Mouse (Mus musculus) erythroid progenitor cell, adult 5-6 weeks (primary cell): ENCODE results near the gene Gadl1. TPM values are rescaled to one million over a fixed set of nuclear protein-coding genes. Genes with fewer than 3 reads are reported as not detected.

Experiments used
- ATAC-seq: replicated peaks from 2 replicates; pipeline ENCODE4 v1.8.0; 2016; ENCODE audit warnings: moderate number of reproducible peaks, mild to moderate bottlenecking, moderate TSS enrichment, inconsistent platforms; ENCODE audit not compliant: poor library complexity, low FRiP score, severe bottlenecking
- total RNA-seq, 2 experiments: library from RNA; stranded (forward) in 1 of 2; stranded (reverse) in 1 of 2; fragments of 150-400 nt in 1 of 2; fragments of 186-747, 209-891 nt in 1 of 2; gene quantifications; 2 replicates each; pipeline versions ENCODE4 v1.2.3 to v1.2.4; 2015 to 2017; ENCODE audit warnings: low replicate concordance in 2 of 2

The Gadl1 gene
- total RNA-seq (2015; ENCODE audit: low replicate concordance) = not detected in 2 replicates
- total RNA-seq (2017; ENCODE audit: low replicate concordance) = not detected in 2 replicates

DNA sequence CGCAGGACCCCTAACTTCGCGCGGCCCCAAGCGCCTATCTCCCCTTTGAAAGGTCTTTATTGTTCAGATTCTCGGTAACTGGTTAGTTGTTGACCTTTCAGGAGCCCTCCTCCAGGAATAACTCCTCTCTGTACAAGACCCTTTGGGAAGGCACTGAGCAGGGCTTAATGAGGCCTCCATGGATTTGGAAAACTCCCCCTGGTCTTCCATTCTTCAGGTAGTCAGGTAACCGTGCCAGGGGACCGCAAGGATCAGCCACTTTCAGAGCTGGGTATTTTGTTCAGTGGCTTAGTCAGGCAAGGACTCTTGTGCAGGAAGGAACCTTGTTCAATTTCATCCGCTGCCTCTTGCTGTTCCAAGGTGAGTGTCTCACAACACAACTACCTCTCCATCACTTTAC lies at the start of gene Gadl1:
Gadl1 (plus strand) TSS at position 301 of the 400 bp plus-strand sequence.
- no peak for ATAC-seq

DNA sequence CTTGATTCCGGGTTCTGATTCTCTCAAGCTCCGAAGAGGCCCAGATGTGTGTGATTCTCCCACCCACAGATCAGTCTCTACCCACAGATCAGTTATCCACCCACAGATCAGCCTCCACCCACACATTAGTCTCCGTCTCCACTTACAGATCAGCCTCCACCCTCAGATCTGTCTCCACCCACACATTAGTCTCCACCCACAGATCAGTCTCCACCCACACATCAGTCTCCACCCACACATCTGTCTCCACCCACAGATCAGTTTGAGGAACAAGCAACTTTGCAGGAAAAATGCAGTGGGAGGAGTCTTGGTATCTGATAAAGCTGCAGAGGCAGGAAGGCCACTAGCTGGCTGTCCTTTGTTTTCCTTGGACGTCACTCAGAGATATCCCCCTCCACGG lies 46.5 kb upstream of the Gadl1 start:
- ATAC-seq = 0 out of 2 replicates have a peak, but pooled peaks have one; percentile 25

DNA sequence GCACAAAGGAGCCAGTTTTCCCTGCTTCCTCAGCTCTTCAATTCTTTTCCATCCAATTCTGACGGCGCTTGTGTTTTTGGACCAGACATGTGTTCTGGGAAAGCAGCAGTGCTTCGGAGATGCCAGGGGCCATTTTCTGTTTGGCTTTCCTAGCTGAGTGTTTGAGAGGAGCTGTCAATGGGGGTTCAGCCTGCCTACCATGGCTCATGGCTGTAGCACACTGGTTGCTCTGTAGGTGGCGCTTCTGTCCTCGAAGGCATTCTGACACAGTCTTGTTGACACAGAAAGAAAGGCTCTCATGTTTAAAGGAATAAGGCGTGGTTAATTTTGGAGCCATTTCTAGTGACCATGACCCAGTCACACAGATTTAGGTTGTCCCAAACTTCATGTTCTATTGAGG lies 45.9 kb upstream of the Gadl1 start:
- no peak for ATAC-seq

DNA sequence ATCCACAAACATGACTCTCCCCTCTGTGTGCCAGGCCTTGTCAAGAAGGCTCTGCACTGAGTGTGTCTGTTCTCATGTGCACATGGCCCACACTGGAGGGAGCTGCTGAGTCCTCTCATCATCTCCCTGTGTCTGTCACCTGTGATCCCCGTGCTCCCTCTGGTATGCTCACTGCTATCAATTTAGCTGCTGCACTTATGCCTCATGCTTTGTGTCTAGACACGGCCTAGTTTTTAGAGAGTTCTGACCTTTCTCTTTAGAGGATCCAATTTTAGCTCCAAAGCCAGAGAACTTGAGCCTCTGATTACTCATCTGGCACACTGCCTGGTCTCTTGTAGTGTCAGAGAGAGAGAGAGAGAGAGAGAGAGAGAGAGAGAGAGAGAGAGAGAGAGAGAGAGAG lies 42.0 kb upstream of the Gadl1 start:
- no peak for ATAC-seq

DNA sequence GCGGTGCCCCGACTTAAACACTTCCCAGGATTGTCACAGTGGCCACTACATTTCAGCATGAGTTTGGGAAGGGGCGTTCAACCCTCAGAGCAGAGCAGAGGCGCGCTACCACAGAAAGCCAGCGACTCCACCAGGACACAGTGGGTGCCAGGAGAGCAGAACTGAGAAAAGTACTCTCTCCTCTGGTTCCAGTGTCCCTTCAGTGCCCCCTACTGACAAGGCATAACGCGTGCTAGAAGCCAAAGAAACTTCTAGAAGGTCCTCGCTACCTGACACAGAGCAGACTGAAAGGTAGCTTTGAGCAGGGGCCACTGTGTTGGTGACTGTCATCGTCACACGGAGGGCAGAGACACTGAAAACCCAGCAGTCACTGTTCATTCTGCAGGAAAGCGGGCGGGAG lies 39.1 kb upstream of the Gadl1 start:
- no peak for ATAC-seq

DNA sequence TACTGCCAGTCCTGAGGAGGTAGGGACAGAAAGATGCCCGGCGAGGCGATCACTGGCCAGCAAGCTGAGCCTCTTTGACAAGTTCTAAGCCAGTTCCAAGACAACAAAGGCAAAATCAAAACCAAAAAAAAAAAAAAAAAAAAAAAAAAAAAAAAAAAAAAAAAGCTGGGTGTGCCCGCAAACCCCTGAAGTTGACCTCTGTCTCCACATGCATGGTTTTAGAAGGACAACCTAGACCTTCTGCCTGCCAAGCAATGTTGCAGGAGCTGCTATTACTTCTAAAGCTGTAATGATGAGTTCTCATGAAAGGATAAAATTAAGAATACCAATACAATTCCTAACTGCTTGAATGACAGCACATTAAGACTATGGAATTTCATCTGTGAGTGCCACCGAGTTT lies 38.6 kb upstream of the Gadl1 start:
- no peak for ATAC-seq

DNA sequence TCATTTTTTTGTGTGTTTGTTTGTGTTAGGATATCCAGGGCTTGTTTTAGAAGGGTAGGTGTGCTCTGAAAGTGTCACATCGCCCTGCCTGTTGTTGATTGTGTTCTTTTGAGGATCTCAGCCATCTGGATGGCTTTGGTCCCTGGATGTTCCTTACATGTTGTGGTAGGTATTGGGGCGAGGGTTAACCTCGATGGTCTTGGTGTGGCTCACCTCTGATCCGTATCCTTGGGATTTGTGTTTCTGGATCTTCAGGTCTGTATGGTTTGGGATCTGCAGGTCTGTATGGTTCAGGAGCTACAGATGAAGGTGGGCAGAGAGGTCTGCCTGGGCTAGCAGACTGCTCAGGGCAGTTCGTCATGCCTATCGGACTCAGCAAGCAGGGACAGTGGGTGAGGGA lies 28.8 kb upstream of the Gadl1 start:
- no peak for ATAC-seq

DNA sequence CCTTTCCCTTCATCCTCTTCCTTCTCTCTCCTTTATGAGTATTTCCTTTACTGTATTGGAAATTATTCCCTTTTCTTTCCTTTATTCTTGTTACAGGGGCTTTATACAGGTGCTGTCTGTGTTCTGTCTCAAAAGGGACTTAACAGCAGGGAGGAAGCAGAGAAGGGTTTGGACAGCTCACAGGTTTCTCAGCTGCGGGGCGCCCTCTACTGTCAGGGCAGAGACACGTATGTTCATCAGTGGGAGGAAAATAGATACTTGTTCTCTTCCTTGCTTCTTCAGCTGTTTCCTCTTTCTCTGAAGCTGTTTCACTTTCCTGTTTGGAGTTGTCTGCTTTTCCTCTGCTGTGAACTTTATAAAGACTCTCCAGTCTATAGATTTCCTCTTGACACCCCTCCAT lies 28.1 kb upstream of the Gadl1 start:
- no peak for ATAC-seq

DNA sequence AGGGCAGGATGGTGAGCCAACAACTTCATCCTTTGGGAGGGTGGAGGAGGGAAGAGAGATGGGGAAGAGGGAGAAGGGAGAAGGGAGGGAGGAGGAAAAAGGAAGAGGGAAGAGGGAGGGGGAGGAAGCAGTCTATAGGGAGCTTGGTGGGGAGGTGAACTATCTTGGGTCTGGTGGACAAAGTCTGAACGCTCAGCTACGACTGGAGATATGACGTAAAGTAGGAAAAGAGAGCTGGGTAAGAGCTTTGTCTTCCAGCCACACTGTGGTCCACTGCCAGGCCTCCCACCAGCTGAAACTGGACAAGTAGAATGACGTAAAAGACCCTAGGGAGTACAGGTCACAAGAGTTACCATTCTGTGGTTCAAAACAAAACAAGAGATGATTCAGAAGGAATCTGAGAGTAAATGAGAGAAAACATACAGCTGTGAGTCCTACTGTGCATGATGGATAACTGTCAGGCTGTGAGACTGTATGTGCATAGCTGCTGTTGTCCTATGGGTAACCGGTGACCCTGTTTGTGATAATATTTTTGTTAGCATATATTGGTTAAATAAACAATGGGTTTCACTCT lies 26.5 kb upstream of the Gadl1 start:
- no peak for ATAC-seq

DNA sequence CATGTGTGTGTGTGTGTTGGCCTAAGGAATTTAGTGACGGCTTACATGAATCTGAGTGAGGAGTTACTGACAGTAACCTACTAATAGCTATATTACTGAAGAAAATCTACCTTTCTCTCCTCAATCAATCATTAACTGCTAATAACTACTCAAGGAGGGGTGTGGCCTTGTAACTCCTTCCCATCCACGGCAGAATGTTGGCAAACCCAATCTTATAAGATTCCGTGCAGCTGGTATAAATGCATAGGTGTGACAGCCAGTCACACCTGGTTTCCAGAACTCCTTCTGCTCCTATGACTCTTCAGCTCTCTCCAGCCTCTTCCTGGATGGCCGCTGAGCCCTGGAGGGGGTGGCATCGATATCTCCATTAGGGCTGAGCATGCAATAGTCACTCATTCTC lies 25.8 kb upstream of the Gadl1 start:
- ATAC-seq = no peak

DNA sequence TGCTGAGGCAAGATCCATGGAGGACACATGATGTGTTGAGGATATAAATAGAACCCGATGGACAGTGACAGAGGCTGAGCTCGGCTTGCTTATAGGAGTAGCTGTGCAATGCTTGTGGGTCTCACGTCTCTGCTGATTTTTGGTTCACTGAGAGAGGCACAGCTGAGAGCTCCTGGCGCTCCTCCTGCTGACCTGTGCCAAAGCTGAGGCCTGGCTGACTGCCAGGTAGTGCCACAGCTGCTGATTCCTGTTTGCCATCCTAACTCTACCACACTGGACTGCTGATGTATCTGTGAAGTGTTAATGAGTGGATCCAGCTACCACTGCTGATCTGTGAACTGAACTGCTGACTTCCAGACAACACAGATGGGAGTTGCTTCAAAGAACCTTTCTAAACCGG lies 21.7 kb upstream of the Gadl1 start:
- ATAC-seq = no peak

DNA sequence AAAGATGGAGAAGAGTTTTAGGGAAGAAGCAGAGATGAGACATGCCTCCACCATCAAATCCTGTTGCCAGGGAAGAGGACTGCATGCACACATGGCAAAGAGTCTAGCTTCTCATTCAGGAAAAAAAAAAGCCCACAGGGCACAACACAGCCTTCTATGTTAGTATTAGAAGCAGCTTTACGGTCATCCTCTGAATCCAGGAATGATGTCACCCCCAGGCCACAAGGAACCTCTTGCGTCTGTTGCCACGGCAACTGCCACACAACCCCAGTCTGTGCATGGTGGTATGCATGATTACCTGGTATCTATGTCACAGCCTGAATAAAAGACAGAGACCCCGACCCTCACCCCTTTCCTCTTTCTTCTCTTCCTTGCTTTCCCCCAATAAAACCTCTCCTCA lies 16.1 kb upstream of the Gadl1 start:
- no peak for ATAC-seq

DNA sequence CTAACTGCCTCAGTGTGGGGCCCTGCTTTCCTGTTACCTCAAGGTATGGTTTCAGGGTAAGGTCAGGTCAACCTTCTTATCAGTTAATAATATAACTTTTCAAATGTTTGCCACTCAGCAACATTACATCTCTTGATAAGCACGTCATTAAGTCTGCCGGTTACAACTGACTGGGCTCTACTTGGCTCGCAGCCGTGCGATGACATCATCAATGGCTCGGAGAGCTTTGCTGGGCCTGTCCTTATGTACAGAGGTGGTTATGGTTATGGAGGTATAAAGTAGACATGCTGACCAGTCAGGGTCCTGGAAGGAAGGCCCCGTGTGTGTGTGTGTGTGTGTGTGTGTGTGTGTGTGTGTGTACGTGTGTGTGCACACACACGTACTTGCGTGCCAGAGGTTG lies 15.3 kb upstream of the Gadl1 start:
- no peak for ATAC-seq

DNA sequence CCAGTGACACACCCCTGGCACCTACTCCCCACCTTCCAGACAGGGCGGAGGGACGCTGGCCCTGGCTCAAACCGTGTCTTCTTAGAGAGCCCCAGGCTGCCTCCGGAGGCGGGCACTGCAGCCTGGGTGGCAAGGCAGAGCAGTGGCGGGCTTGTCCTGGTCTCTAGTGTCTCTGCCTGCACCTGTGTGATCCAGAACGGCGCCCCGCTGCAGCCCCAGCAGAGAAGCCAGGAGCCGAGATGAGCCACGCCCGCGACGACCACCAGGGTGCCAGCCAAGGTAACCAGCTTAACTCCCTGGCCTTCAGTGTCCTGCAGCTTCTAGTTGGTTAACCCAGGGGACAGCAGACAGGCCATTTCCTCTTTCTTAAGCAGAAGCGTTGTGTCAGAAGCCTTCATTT lies 930 bp upstream of the Gadl1 start:
- no peak for ATAC-seq

DNA sequence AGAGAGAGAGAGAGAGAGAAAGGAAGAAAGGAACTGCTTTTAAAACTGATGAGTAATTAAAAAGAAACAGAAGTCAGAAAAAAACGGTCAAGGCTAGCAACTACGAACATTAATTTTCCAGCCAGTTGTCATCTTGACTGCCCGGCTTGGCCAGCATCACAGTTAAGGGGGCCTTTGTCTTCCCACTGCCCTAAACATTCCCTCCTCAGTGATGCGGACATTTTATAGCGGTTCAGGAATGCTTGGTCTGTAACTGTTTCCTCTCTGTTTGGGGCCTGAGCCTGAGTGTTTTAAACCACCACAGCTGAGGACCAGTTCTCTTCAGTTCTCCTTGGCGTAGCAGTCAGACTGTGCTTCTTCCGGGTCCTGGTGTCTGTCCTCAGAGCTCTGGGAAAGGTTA lies 4.8 kb downstream of the Gadl1 start:
- no peak for ATAC-seq

DNA sequence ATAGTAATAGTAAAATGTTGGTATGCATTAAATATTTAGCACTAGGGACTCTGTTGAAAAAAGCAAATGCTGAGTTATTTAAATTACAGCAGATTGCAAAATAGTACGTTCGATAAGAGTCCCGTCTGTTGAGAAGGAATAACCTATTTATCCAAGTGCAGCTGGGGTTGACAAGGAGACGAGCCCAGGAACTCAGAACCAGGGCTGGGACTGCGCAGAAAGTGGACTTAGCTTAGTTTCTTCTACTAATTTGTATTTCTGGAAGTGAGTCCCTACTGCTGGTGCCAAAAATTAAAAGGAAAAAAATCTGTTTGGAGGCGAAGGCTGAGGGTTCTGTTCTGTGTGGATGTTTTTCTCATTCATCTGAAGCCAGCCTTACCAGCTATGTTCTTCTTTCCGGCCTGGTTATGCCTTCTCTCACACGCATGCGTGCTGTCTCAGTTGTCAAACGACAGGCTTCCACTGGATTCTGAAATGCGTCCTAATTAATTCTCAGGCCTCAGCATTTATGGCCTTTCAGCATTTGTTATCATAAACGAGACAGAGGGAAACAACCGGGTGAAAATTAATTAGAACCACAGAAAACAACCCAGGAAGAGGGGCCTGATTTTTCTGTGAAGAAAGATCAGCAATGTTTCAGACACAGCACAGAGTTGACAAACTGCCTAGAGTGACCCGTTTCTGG lies 6.5 kb downstream of the Gadl1 start:
- ATAC-seq = no peak

DNA sequence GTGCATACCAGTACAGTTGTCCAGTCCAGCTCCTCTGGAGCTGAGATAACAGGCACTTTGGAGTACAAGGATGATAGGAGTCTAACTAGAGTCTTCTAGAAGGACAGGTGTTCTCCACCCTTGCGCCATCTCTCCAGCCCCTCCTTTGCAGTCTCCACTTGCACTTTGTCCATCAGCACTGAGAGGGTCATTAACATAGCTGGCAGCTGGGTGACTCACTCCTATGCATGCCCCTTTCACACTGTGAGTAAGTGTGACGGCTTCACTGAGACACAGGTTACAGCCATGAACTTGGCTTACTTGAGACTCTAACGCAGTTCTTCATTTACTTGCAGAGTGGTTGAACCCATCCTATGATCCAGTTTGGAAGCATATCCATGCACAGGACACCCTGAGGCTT lies 10.5 kb downstream of the Gadl1 start:
- ATAC-seq = no peak

DNA sequence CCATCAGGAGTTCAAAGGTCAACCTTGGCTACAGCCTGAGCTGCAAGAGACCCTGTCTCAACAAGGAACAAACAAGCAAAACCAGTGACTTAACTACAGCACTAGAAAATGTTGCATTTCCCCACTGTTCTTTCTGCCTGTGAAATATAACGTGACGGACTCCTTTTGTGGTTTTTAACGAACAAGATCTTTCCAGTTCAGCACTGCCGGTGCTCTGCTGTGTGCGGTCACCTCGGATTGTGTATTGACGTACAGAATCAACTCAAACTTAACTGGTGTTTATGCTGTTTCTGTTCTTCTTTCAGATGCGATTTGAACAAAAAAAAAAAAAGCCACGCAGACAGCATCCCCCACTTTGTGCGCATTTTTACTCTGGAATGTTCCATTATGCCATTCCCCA lies 13.4 kb downstream of the Gadl1 start:
- ATAC-seq = no peak

DNA sequence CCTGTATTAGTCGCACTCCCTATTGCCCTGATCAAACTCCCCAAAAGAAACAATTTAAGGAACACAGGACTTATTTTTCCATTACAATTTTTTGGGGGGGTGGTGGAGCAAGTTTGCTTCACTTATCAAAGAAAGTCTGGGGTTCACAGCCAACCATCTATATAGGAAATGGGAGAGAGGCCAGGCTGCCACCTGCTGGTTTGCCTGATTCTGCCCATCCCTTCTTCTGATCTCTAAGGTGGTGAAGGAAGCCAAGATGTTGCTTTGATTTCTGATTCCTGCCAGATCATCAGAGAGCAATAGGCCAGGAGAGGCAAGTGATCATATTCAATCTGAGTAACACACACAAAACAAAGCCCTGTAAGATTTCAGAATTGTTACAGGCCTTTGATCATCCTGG lies 14.8 kb downstream of the Gadl1 start:
- no peak for ATAC-seq

DNA sequence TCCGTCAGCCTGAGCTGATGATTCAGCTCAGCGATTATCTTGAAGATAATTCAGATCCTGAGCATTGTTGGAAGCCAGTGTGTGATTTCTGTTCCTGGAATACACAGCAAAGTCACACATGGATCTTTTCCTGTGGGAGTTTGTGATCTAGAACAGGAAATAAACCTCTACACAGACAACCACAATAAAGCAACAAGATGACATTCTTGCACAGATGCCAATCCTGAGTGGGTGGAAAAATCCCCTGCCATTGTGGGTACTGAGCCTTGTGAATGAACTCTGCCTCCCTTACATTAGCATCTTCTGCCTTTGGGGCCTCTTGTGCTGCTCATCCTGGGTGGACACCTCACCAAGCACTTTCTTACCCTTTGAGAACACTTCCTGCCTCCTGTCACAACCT lies 22.5 kb downstream of the Gadl1 start:
- no peak for ATAC-seq

DNA sequence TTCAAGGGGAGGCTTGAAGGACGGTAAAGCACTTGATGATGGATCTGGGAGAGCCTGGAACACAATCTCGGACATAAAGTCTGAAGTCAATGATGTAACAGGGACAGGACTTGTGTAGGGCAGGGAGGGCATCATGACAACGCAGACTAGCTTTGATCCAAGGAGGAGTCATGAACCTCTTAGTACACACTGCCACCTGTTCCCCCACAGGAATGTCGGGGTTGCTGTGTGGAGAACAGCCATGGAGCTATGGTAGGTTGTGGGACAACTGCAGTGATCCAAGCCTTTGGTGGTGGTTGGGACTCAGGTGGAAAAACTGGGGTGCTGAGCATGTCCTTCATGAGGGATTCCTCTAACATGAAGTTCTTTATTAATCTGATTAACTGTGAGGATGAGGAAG lies 23.5 kb downstream of the Gadl1 start:
- ATAC-seq = no peak
